Mouse (Mus musculus) hindbrain, embryonic 12.5 days (tissue): Measurements from ENCODE around the gene Capn2. TPM values are rescaled to one million over a fixed set of nuclear protein-coding genes. Genes with fewer than 3 reads are reported as not detected.

ENCODE experiments used
- ATAC-seq: fragments of 200-750 bp; cut with Nextera tagmentation; 2 replicates; pipeline ENCODE4 v1.8.0; 2017; ENCODE audit warnings: moderate TSS enrichment; ENCODE audit not compliant: low FRiP score
- H3K27ac ChIP-seq: fragments of 300-500 bp; sonication (generic); 2 replicates; pipeline ENCODE4 v1.5.1; 2016; ENCODE audit warnings: mild to moderate bottlenecking
- H3K27me3 ChIP-seq: fragments of 300-500 bp; sonication (generic); 2 replicates; pipeline ENCODE4 v1.6.1; 2016; ENCODE audit warnings: mild to moderate bottlenecking
- H3K36me3 ChIP-seq: fragments of 300-500 bp; sonication (generic); 2 replicates; pipeline ENCODE4 v1.6.1; 2016; ENCODE audit warnings: mild to moderate bottlenecking
- H3K4me1 ChIP-seq: fragments of 300-500 bp; sonication (generic); 2 replicates; pipeline ENCODE4 v1.6.1; 2016
- H3K4me2 ChIP-seq: fragments of 300-500 bp; sonication (generic); replicated peaks from 2 replicates; pipeline ENCODE4 v1.6.1; 2016; ENCODE audit warnings: mild to moderate bottlenecking
- H3K4me3 ChIP-seq: fragments of 300-500 bp; sonication (generic); 2 replicates; pipeline ENCODE4 v1.5.1; 2016; ENCODE audit warnings: mild to moderate bottlenecking
- H3K9ac ChIP-seq: fragments of 300-500 bp; sonication (generic); 2 replicates; pipeline ENCODE4 v1.6.1; 2016; ENCODE audit warnings: mild to moderate bottlenecking, moderate library complexity
- H3K9me3 ChIP-seq: fragments of 300-500 bp; sonication (generic); replicated peaks from 2 replicates; pipeline ENCODE4 v1.6.1; 2016; ENCODE audit warnings: mild to moderate bottlenecking
- WGBS: fragments of 180-500 bp; shearing (Covaris S2); methylation state at CpG from one replicate; pipeline ENCODE4 v1.1.7; 2016; 5-methylcytosine and 5-hydroxymethylcytosine counted together
- polyA plus RNA-seq: library from polyadenylated mRNA; unstranded; fragments of >200 nt; fragmentation: Nextera tagmentation; extraction: Ambion mirVana; gene quantifications from 2 replicates; pipeline ENCODE4 v1.2.1, GENCODE M21; 2016

Gene Capn2
- polyA plus RNA-seq, 1 experiment from 2014 or later = 136 TPM

DNA sequence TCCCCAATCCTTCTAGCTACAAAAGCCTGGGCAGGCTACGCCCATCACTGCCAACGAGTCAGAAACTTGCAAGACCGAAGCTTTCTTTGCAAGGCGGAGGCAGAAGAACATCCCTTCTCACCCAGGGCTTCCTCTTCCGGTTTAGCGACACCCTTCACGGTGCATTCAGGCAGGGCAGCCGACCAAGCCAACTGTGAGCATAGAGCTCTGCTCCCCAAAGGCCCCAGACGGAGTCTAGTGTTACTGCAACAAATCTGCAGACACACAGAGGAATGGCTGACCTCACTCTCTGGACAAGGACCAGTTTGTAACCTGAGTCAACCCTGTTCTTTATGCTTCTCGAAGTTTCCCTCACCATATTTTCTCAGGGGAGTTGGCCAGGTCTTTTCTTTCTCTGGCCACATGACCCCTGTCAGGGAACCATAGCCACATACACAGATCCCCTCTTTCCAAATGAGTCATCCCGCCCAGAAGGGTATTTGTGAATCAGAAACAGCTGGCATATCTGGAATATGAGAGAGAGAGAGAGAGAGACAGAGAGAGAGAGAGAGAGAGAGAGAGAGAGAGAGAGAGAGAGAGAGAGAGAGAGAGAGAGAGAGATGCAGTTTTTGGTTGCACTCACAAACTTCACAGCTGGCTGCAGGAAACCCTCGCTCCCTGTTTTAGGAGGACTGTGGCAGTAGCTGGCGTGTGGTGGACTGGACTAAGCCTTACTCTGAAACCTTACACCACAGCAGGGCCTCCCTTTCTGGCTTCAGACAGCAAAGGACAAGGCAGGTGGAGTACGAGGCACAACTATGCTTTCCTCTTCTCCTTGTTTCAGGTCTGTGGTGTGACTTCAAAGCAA is 2.9 kb upstream of the Capn2 start:
- WGBS = 20% methylated on average over 14 of the region's 14 CpGs
- Histone ChIP-seq H3K9ac (no peak overlapping the region), H3K27me3 (peaks cover 13% of the 10 kb centered on the region), H3K4me2 (no peak overlapping the region; the same call in 1 of the 2 replicates), H3K36me3 (no peaks in the 10 kb centered on the region), H3K27ac (peak overlapping the region; percentile 62), H3K4me1 (peaks cover 22% of the 10 kb centered on the region), H3K4me3 (no peak overlapping the region), H3K9me3 (no peaks in the 10 kb centered on the region)
- no peak for ATAC-seq

DNA sequence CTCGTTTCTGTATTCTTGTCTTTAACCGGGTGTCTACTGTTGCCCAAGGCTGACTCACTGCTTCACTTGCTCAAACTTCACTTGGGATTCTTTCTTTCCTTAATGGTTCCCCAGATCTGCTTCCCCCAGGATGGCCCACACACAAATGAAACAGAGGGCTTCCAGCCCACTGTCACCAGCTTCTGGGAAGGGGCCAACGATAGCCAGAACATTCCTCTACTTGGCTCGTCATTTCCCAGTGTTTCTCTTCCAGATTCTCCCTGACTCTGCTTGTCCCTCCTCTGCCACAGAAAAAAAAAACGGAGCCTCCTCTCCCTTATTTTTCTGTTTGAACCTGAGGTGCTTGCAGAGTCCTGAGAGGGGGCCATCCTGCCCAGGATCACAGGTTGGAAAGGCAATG is 1.9 kb upstream of the Capn2 start:
- no peaks in the 10 kb centered on the region for H3K36me3 ChIP-seq
- no peak overlapping the region; the same call in 1 of the 2 replicates for H3K27ac ChIP-seq
- peaks cover 26% of the 10 kb centered on the region for H3K4me1 ChIP-seq
- H3K4me3 ChIP-seq = no peak overlapping the region
- H3K4me2 ChIP-seq = no peak overlapping the region
- H3K9ac ChIP-seq = no peak overlapping the region
- peaks cover 13% of the 10 kb centered on the region for H3K27me3 ChIP-seq
- ATAC-seq = no peak
- WGBS = 76% methylated on average over 5 of the region's 5 CpGs
- H3K9me3 ChIP-seq = no peaks in the 10 kb centered on the region

DNA sequence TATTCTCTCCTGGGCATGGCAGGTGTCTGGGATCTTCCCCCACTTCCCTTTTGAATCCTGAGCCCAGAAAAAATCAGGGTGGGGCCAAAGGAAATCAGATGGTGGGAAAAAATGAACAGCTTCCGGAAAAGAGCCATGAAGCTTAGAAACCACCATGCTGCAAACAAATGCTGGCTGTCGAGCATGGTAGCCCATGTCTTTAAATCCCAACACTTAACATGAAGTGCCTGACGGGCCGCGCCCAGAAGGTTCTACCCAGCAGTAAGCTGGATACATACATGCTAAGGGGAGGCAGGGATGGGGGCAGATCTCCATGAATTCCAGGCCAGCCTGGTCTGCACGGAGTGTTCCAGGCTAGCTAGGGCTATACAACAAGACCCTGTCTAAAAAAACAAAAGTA is 1.4 kb upstream of the Capn2 start:
- 86% methylated on average over 6 of the region's 6 CpGs for WGBS
- no peaks in the 10 kb centered on the region for H3K36me3 ChIP-seq
- H3K4me2 ChIP-seq = no peak overlapping the region
- no peak overlapping the region for H3K4me3 ChIP-seq
- H3K27ac ChIP-seq = no peak overlapping the region
- no peak overlapping the region for H3K9ac ChIP-seq
- H3K4me1 ChIP-seq = peaks cover 26% of the 10 kb centered on the region
- H3K27me3 ChIP-seq = peaks cover 13% of the 10 kb centered on the region
- H3K9me3 ChIP-seq = no peaks in the 10 kb centered on the region
- no peak for ATAC-seq

DNA sequence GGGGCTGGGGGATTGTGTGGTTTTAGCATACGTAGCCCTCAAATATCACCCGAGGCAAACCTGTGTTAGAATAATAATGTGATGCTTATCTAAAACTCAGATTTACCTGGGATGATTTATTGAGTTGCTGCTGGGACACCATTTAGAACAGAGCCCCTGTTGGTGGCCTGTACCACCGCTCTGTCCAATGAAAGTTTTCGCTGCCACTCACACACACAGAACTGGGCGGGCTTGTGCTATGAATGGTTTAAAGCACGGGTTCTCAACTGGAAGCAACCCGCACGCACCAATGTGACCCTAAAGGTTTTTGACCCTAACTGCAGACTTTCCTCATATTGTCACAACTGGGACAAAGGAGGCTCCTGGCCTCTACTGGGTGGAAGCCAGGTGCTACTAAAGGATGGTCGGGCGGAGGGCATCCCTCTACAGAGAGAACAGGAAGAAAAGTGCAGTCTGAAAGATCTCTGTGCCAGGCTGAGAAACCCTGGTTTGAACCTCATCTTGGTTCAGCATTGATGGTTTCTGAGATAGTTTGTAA is 804 bp upstream of the Capn2 start:
- no peaks in the 10 kb centered on the region for H3K9me3 ChIP-seq
- 51% methylated on average over 10 of the region's 10 CpGs for WGBS
- H3K4me3 ChIP-seq = no peak overlapping the region
- H3K9ac ChIP-seq = no peak overlapping the region
- no peak overlapping the region for H3K27ac ChIP-seq
- ATAC-seq = no peak
- peaks cover 13% of the 10 kb centered on the region for H3K27me3 ChIP-seq
- H3K36me3 ChIP-seq = no peaks in the 10 kb centered on the region
- H3K4me2 ChIP-seq = no peak overlapping the region
- peaks cover 26% of the 10 kb centered on the region for H3K4me1 ChIP-seq

DNA sequence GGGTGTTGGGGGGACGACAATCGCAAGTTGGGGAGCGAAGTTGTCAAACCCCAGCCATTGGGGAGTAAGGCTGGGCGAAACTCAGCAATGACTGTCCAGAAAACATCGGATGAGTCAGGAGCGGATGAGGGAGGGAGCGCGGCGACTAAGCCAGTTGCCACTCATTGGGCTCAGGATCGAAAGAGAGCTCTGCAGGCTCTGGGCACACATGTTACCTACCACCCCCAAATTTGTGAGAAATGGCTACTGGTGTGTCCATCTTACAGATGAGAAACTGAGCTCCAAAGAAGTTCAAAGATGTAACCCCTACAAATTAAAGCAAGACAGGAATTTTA is 236 bp upstream of the Capn2 start:
- peak overlapping the region; percentile 79 for H3K4me2 ChIP-seq
- H3K4me1 ChIP-seq = peaks cover 26% of the 10 kb centered on the region
- H3K36me3 ChIP-seq = no peaks in the 10 kb centered on the region
- no peaks in the 10 kb centered on the region for H3K9me3 ChIP-seq
- peaks cover 13% of the 10 kb centered on the region for H3K27me3 ChIP-seq
- ATAC-seq = peak; percentile 49
- peak overlapping the region; percentile 85 for H3K4me3 ChIP-seq
- H3K27ac ChIP-seq = no peak overlapping the region
- H3K9ac ChIP-seq = peak overlapping the region; percentile 87
- WGBS = 2% methylated on average over 10 of the region's 10 CpGs

DNA sequence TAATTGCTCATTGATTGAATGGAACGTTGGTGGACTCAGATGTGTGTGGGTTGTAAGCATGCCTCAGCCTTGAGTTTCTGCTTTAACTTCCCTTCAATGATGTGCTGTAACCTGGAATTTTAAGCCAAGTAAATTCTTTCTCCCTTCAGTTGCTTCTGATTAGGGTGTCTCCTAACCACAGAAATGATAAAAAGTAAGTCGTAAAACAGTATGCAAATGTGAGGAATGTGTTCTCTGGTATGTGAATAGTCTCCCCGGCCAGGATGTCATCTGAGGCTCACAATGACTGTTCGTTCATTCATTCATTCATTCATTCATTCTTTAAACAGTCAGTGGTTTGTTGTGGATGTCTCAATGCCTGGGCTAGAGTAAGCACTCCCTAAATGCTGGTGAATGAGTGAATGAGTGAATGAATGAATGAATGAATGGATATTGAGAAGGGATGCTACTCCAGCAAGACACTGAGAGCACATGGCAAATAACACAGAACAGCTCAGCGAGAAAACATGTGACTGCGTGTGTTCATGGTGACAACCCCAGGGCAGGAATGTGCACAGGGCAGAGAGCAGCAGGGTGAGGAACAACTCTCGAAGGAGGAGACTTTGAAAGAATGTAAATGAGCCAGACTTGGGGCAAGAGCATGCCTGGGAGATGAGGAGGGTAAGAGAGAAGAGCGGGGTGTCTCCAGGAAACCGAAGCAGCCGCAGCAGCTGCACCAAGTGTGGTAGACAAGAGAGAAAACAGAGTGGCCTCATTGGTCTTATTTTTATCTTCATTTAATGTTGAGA is 2.4 kb downstream of the Capn2 start:
- WGBS = 87% methylated on average over 10 of the region's 10 CpGs
- peak overlapping the region; percentile 79; the same call in 1 of the 2 replicates for H3K4me2 ChIP-seq

DNA sequence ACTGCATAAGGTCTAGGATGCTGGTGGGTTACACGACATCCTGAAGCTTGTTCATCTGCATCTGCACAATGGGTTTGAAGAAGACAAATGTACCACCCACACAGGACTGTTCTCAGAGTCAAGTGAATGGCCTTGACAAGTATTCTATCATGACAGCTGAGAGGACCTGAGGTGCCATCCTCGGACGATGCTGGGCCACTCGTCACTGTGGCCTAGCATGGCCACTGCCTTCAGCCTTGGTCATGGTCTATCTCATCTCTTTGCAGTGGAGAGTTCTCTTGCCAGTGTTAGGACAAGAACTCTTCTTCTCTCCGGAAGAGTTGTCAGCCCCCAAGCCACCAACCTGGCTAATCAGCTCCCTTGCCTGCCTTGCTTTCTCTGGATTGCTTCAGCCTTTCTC is 3.7 kb downstream of the Capn2 start:
- H3K9me3 ChIP-seq = no peaks in the 10 kb centered on the region
- peaks cover 7% of the 10 kb centered on the region for H3K27me3 ChIP-seq
- H3K36me3 ChIP-seq = peaks cover 31% of the 10 kb centered on the region
- H3K9ac ChIP-seq = no peak overlapping the region
- peaks cover 26% of the 10 kb centered on the region for H3K4me1 ChIP-seq
- WGBS = 84% methylated on average over 5 of the region's 5 CpGs
- H3K4me2 ChIP-seq = no peak overlapping the region
- H3K4me3 ChIP-seq = no peak overlapping the region
- H3K27ac ChIP-seq = no peak overlapping the region
- no peak for ATAC-seq

More for the DNA sequence above, 2.4 kb downstream of the Capn2 start:
- H3K27ac ChIP-seq = no peak overlapping the region
- peaks cover 25% of the 10 kb centered on the region for H3K4me1 ChIP-seq
- H3K4me3 ChIP-seq = no peak overlapping the region
- peaks cover 23% of the 10 kb centered on the region for H3K36me3 ChIP-seq
- ATAC-seq = no peak
- H3K9me3 ChIP-seq = no peaks in the 10 kb centered on the region
- H3K9ac ChIP-seq = no peak overlapping the region
- H3K27me3 ChIP-seq = peaks cover 13% of the 10 kb centered on the region

DNA sequence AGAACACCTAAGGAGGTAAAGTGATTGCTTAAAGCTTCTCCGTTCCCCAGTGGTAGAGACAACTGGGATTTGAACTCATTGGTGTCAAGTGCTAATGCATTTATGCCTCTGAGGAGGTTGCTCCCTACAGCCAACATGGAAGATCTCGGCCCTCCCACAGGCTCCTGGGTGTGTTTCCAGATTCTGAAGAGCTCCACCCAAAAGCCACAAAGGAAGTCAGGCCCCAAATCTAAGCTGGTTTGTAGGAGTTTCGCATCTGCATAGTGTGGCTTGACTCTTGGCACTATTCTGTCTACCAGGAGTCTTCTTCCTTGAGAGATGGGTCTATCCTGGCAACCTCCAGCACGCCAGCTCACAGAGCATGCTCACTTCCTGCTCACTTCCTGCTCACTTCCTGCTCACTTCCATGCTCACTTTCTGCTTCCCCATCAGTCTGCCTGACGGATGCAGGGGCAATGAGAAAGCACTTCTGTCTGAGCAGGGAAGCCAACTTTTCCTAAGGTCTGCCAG is 4.5 kb downstream of the Capn2 start:
- Histone ChIP-seq H3K4me3 (no peak overlapping the region), H3K4me1 (peaks cover 25% of the 10 kb centered on the region), H3K27ac (no peak overlapping the region), H3K4me2 (no peak overlapping the region), H3K9ac (no peak overlapping the region), H3K9me3 (no peaks in the 10 kb centered on the region), H3K36me3 (peaks cover 31% of the 10 kb centered on the region), H3K27me3 (no peaks in the 10 kb centered on the region)
- no peak for ATAC-seq
- 90% methylated on average over 5 of the region's 5 CpGs for WGBS

DNA sequence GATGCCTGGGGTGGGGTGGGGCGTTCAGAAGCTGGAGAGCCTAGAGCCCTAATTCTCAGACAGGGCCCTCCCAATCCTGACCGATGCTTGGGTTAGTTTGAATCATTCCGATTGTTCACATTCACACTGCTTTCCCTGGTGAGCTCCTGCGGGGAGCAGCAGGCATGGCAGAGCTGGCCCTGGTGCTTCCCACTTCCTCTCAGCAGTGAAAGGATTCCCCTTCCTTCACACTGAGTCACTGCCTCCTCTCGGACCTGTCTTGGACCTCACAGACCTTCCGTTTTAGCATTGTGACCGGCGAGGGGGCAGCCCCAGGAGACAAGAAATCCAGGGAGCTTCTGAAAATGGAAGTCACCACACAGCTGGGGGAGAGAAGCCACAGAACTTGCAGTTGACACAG is 5.6 kb downstream of the Capn2 start:
- no peak overlapping the region for H3K27ac ChIP-seq
- 72% methylated on average over 8 of the region's 8 CpGs for WGBS

DNA sequence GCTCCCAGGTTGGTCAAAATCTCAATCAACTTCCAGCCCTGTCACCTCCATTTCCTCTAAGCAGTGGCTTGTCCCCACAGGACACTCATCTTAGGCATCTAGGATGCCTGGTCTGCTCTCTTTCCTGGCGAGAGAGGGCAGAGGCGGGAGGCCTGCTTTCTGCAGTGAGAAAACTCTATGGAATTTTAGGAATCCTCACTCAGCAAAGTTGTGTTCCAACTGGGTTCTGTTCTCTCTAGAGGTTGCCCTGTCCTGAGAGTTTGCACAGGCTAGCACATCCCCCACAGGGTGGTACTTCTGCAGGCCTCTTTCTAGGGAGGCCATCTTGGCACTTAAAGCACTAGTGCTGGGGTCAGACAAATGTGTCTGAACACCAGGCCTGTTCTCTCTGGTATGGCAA is 6.3 kb downstream of the Capn2 start:
- Histone ChIP-seq H3K36me3 (peaks cover 36% of the 10 kb centered on the region), H3K9ac (no peak overlapping the region), H3K4me3 (no peak overlapping the region), H3K9me3 (no peaks in the 10 kb centered on the region), H3K27ac (no peak overlapping the region), H3K4me1 (peaks cover 15% of the 10 kb centered on the region), H3K27me3 (no peaks in the 10 kb centered on the region), H3K4me2 (no peak overlapping the region)
- no peak for ATAC-seq
- 78% methylated on average over 2 of the region's 2 CpGs for WGBS

More for the DNA sequence above, 5.6 kb downstream of the Capn2 start:
- ATAC-seq = no peak
- H3K4me1 ChIP-seq = peaks cover 20% of the 10 kb centered on the region
- no peaks in the 10 kb centered on the region for H3K9me3 ChIP-seq
- no peak overlapping the region for H3K9ac ChIP-seq
- no peaks in the 10 kb centered on the region for H3K27me3 ChIP-seq
- no peak overlapping the region for H3K4me3 ChIP-seq
- H3K4me2 ChIP-seq = no peak overlapping the region
- peaks cover 31% of the 10 kb centered on the region for H3K36me3 ChIP-seq

DNA sequence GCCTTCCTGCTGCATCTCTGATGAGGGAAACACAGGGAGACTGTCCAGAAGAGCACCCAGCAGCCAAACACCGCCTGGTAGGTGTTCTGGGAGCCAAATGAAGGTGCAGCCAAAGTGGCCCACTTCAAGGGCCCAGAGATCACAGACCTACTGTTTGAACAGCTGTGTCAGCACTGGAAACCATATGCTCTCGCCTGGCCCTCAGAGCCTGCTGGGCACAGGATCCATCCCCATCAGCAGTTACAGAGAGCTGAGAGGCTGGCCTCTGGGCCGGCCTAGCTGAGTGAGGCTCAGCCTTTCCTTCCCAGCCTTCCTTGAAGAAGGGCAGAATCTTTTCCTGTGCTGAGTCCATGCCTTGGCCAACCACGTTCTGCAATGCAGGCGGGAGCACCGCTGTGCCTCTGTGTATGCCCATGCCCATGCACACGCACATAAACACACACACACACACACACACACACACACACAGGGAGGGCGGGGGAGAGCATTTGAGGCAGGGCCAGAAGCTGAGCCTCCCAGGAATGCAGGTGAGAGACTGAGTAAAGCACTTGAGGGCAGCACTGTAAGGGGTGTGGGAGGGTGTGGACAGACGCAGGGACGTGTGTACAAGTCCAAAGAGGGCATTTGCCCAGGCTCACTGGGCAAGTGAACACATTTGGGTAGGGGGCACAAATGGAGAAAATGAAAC is 8.2 kb downstream of the Capn2 start:
- H3K4me2 ChIP-seq = no peak overlapping the region
- H3K36me3 ChIP-seq = peaks cover 44% of the 10 kb centered on the region
- H3K9ac ChIP-seq = no peak overlapping the region
- no peaks in the 10 kb centered on the region for H3K27me3 ChIP-seq
- peaks cover 8% of the 10 kb centered on the region for H3K4me1 ChIP-seq
- H3K9me3 ChIP-seq = no peaks in the 10 kb centered on the region
- H3K4me3 ChIP-seq = no peak overlapping the region
- ATAC-seq = no peak
- WGBS = 77% methylated on average over 10 of the region's 10 CpGs
- no peak overlapping the region for H3K27ac ChIP-seq
